Mouse (Mus musculus): ENCODE measurements around the gene Ppil3.

DNA sequence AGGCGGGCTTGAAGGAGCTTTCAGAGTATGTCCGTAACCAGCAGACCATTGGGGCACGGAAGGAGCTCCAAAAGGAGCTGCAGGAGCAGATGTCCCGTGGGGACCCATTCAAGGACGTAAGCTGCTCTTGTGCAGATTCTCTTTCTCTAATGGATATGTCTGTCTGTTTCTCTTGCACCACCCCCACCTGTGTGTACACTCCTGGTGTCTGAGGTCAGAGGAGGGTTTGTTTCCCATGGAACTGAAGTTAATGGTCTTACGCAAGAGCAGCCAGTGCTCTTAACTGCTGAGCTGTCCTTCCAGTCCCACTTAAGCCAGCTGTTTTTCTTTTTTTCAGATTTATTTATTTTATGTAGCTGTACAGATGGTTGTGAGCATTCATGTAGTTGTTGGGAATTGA, 43.9 kb downstream of the Ppil3 start:
- no peak for TF ChIP-seq CTCF (IDR thresholded peaks at IDR 0.05; ENCODE audit: low read depth)
- no peak for TF ChIP-seq EP300 (optimal IDR thresholded peaks at IDR 0.05)

Measured in stomach, postnatal 0 days (tissue).